ENCODE assay signal across 38 mouse cellular contexts in the genomic region with DNA sequence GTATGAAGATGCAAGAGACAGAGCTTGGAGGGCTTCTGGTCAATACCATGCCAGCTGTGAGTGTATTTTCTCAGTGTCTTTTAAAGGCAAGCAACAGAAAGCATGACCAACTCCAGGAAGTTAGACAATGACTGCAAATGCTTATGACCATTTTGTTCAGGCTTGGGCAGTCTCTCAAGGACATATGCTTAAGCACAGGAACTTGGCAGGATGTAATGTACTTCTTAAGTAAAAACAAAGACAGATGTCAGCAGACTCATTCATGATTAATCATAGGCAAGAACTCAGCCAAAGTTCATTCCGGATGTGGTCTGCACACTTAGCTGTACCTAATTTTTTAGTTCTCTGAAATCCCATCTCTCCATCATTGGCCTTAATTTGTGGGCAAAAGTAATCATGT. TPM values are rescaled to one million over a fixed set of nuclear protein-coding genes. Genes with fewer than 3 reads are reported as not detected.
A peak's percentile ranks its signal among the peaks of the same experiment; 100 is the strongest.
DNase-seq lines count a peak whose midpoint lies in the region; ATAC-seq and TF ChIP-seq lines count a peak whose summit lies in the region.
"Had no signal": no experiment of that assay in that cellular context is flagged by ENCODE, and none has a peak within 500 bp of the region (broad histone marks: within the 10 kb centered on the region; RNA-seq: fewer than 3 reads in every experiment).

No protein-coding gene starts in this region.

- H3K27ac ChIP-seq in heart, postnatal 0 days (ENCODE audit: low read depth) = no peak overlapping the region
- H3K27ac ChIP-seq in heart, adult 2 months = no peak overlapping the region
- H3K27ac ChIP-seq in lung, embryonic 16.5 days (ENCODE audit: low read length) = peak overlapping the region; percentile 52
- H3K27ac ChIP-seq: heart, embryonic 13.5 days; hindbrain, embryonic 10.5 days; hindbrain, embryonic 15.5 days; limb, embryonic 10.5 days; limb, embryonic 15.5 days; liver, embryonic 13.5 days; midbrain, embryonic 10.5 days; stomach, embryonic 15.5 days had no signal

- no peaks in the 10 kb centered on the region for H3K4me1 ChIP-seq in heart, postnatal 0 days (ENCODE audit: control insufficient read depth, insufficient read depth)
- H3K4me1 ChIP-seq in heart, adult 2 months (ENCODE audit: control insufficient read depth, insufficient read depth, low read length) = peaks cover 2% of the 10 kb centered on the region; the same call in 1 of the 2 replicates
- H3K4me1 ChIP-seq in lung, embryonic 16.5 days (replicated peaks; ENCODE audit: control insufficient read depth, insufficient read depth, low read length) = no peaks in the 10 kb centered on the region
- H3K4me1 ChIP-seq: limb, embryonic 15.5 days; stomach, embryonic 15.5 days had no signal

- TF ChIP-seq EP300 in heart, postnatal 0 days (IDR thresholded peaks at IDR 0.05; ENCODE audit: low read depth) = no peak
- TF ChIP-seq EP300 in heart, adult 2 months (IDR thresholded peaks at IDR 0.05; ENCODE audit: insufficient read depth, low read depth, low read length) = no peak

- 45% methylated on average over 1 of the region's 1 CpGs for WGBS in heart, postnatal 0 days
- 51% methylated on average over 1 of the region's 1 CpGs for WGBS in heart, adult 2 months
- 67% methylated on average over 1 of the region's 1 CpGs for WGBS in lung, embryonic 16.5 days

- 0 out of 2 replicates have a peak, but pooled peaks cover 4% of the 10 kb centered on the region for H3K9me3 ChIP-seq in heart, postnatal 0 days (replicated peaks; ENCODE audit: control insufficient read depth, low read length)
- no peaks in the 10 kb centered on the region; the same call in 1 of the 2 replicates for H3K9me3 ChIP-seq in lung, embryonic 16.5 days (ENCODE audit: control insufficient read depth, low read length)
- H3K9me3 ChIP-seq: limb, embryonic 10.5 days; limb, embryonic 15.5 days; liver, embryonic 13.5 days; stomach, embryonic 15.5 days had no signal

- TF ChIP-seq CTCF in heart, postnatal 0 days (IDR thresholded peaks at IDR 0.05; ENCODE audit: low read depth) = no peak
- TF ChIP-seq CTCF in heart, adult 2 months (IDR thresholded peaks at IDR 0.05) = no peak

- H3K27me3 ChIP-seq in heart, postnatal 0 days (ENCODE audit: control insufficient read depth, insufficient read depth, low read length) = no peaks in the 10 kb centered on the region
- no peaks in the 10 kb centered on the region for H3K27me3 ChIP-seq in heart, adult 2 months (ENCODE audit: control insufficient read depth, insufficient read depth, low read length)
- no peaks in the 10 kb centered on the region for H3K27me3 ChIP-seq in lung, embryonic 16.5 days (ENCODE audit: control insufficient read depth, insufficient read depth, low read depth, low read length)
- H3K27me3 ChIP-seq: CH12.LX; heart, embryonic 13.5 days; hindbrain, embryonic 15.5 days; limb, embryonic 15.5 days; liver, embryonic 13.5 days; stomach, embryonic 15.5 days had no signal

- no peaks in the 10 kb centered on the region for H3K79me2 ChIP-seq in heart, adult 2 months (replicated peaks; ENCODE audit: control insufficient read depth, insufficient read depth, low read length)

- no peak for TF ChIP-seq POLR2A in heart, adult 2 months (IDR thresholded peaks at IDR 0.05; ENCODE audit: insufficient read depth, low read depth, low read length)

- no peak overlapping the region for H3K9ac ChIP-seq in heart, postnatal 0 days (replicated peaks; ENCODE audit: low read depth, low read length)
- H3K9ac ChIP-seq in heart, adult 2 months (ENCODE audit: low read depth, low read length) = no peak overlapping the region
- H3K9ac ChIP-seq in lung, embryonic 16.5 days (ENCODE audit: low read length) = no peak overlapping the region
- H3K9ac ChIP-seq: heart, embryonic 13.5 days; hindbrain, embryonic 15.5 days; limb, embryonic 15.5 days; liver, embryonic 13.5 days; stomach, embryonic 15.5 days had no signal

- no peak for ATAC-seq in heart, postnatal 0 days (ENCODE audit: insufficient read depth, low read depth)
- no peak for ATAC-seq in lung, embryonic 16.5 days (ENCODE audit: low read depth)
- ATAC-seq: forebrain, embryonic 14.5 days; inflammation-experienced regulatory T-cells, adult 6 months; midbrain, embryonic 16.5 days had no signal

- H3K4me3 ChIP-seq in heart, postnatal 0 days (ENCODE audit: low read depth, low read length) = no peak overlapping the region
- no peak overlapping the region for H3K4me3 ChIP-seq in heart, adult 2 months
- no peak overlapping the region for H3K4me3 ChIP-seq in lung, embryonic 16.5 days (ENCODE audit: low read length)
- H3K4me3 ChIP-seq: heart, embryonic 13.5 days; hindbrain, embryonic 10.5 days; hindbrain, embryonic 15.5 days; limb, embryonic 10.5 days; limb, embryonic 15.5 days; liver, embryonic 13.5 days; midbrain, embryonic 10.5 days; stomach, embryonic 15.5 days had no signal

- H3K4me2 ChIP-seq in heart, postnatal 0 days (ENCODE audit: low read depth, low read length) = no peak overlapping the region
- no peak overlapping the region for H3K4me2 ChIP-seq in lung, embryonic 16.5 days (ENCODE audit: low read depth, low read length)
- H3K4me2 ChIP-seq: heart, embryonic 13.5 days; hindbrain, embryonic 15.5 days; limb, embryonic 15.5 days; liver, embryonic 13.5 days; stomach, embryonic 15.5 days had no signal

- peak; percentile 10 for DNase-seq in heart, postnatal 0 days (ENCODE audit: low spot score)
- DNase-seq in heart, adult 2 months = no peak
- DNase-seq in lung, postnatal 25 days (ENCODE audit: low spot score) = no peak
- peak; percentile 54 for DNase-seq in adipocyte (ENCODE audit: low spot score)
- DNase-seq in embryo, embryonic 10.5 days (ENCODE audit: low spot score) = no peak
- no peak for DNase-seq in adrenal gland, postnatal 25 days
- DNase-seq: adrenal gland, postnatal 10 days; cerebellum, adult 18-20 months; cerebellum, postnatal 10 days; gastrocnemius, postnatal 14 days; heart, postnatal 14 days; kidney, adult 11 months; kidney, postnatal 14 days; liver, embryonic 13.5 days; lung, postnatal 14 days; right cerebral cortex, postnatal 25 days; thymus, postnatal 25 days had no signal

- intact Hi-C loops in heart, adult 2 months (cut with DNase I) = loop anchor here (10.0 kb wide), 2 partner anchors 204 to 714 kb away; partner anchors contain the start of gene Gm28557

- peaks cover 8% of the 10 kb centered on the region for H3K36me3 ChIP-seq in heart, postnatal 0 days (replicated peaks; ENCODE audit: control insufficient read depth, insufficient read depth, low read length)
- no peaks in the 10 kb centered on the region for H3K36me3 ChIP-seq in heart, adult 2 months (ENCODE audit: control insufficient read depth, insufficient read depth, low read length)
- H3K36me3 ChIP-seq in lung, embryonic 16.5 days (ENCODE audit: control insufficient read depth, insufficient read depth, low read length) = peaks cover 10% of the 10 kb centered on the region

RNA-seq across cellular contexts. Expression of gene Zfp273, which starts 5.1 kb away (rescaled TPM):
- total RNA-seq in heart, postnatal 0 days (2014; rRNA removed; ENCODE audit: low replicate concordance) = 0.85 and 2.5 TPM in 2 replicates
- polyA plus RNA-seq in heart, postnatal 0 days (2015; fragmentation: Nextera tagmentation; extraction: Ambion mirVana) = 3.2 and 3.3 TPM in 2 replicates
- total RNA-seq in heart, adult 2 months (2021) = 1 to 10 TPM; 1.5 to 1.6 TPM
- polyA plus RNA-seq in heart, adult 2 months (2012; rRNA removed) = 0.37 and 1.4 TPM in 2 replicates
- polyA plus RNA-seq in lung, embryonic 16.5 days (2015; fragmentation: Nextera tagmentation; extraction: Ambion mirVana) = 8.0 and 8.6 TPM in 2 replicates
- 6.5 and 7.9 TPM in 2 replicates for total RNA-seq in adrenal gland, postnatal 25 days (2021)

RNA-seq across cellular contexts. Expression of gene Gm10037, which starts 12.3 kb away (rescaled TPM):
- total RNA-seq in heart, postnatal 0 days (2014; rRNA removed; ENCODE audit: low replicate concordance) = not detected in 2 replicates
- polyA plus RNA-seq in heart, postnatal 0 days (2015; fragmentation: Nextera tagmentation; extraction: Ambion mirVana) = 0.67 and 0.97 TPM in 2 replicates
- 1 to 10 TPM in 1 of 2 experiments, under 1 TPM in 1; 0.73 to 1.2 TPM for total RNA-seq in heart, adult 2 months (2021)
- 0.94 TPM in 1 of 2 replicates, not detected in the other for polyA plus RNA-seq in heart, adult 2 months (2012; rRNA removed)
- 2.3 and 3.1 TPM in 2 replicates for polyA plus RNA-seq in lung, embryonic 16.5 days (2015; fragmentation: Nextera tagmentation; extraction: Ambion mirVana)
- total RNA-seq in adrenal gland, postnatal 25 days (2021) = 4.0 and 5.4 TPM in 2 replicates
- total RNA-seq: CH12.LX; common myeloid progenitor, adult 5-6 weeks; granulocyte monocyte progenitor cell, adult 5-6 weeks had no signal
- polyA plus RNA-seq: C2C12; inflammation-experienced regulatory T-cells, adult 6 months had no signal

RNA-seq across cellular contexts. Expression of gene Zfp493, which starts 39.1 kb away (rescaled TPM):
- not detected in 2 replicates for total RNA-seq in heart, postnatal 0 days (2014; rRNA removed; ENCODE audit: low replicate concordance)
- 0.25 and 0.33 TPM in 2 replicates for polyA plus RNA-seq in heart, postnatal 0 days (2015; fragmentation: Nextera tagmentation; extraction: Ambion mirVana)
- 1 to 10 TPM in 1 of 2 experiments, under 1 TPM in 1; 0.84 to 1.1 TPM for total RNA-seq in heart, adult 2 months (2021)
- polyA plus RNA-seq in heart, adult 2 months (2012; rRNA removed) = 0.43 and 0.67 TPM in 2 replicates
- 2.2 and 2.6 TPM in 2 replicates for polyA plus RNA-seq in lung, embryonic 16.5 days (2015; fragmentation: Nextera tagmentation; extraction: Ambion mirVana)
- total RNA-seq in adrenal gland, postnatal 25 days (2021) = 3.9 and 4.6 TPM in 2 replicates
- total RNA-seq: CH12.LX had no signal

RNA-seq across cellular contexts. Expression of gene BC048507, which starts 44.5 kb away (rescaled TPM):
- not detected in 2 replicates for total RNA-seq in heart, postnatal 0 days (2014; rRNA removed; ENCODE audit: low replicate concordance)
- polyA plus RNA-seq in heart, postnatal 0 days (2015; fragmentation: Nextera tagmentation; extraction: Ambion mirVana) = not detected in 2 replicates
- total RNA-seq in heart, adult 2 months (2021) = not detected
- polyA plus RNA-seq in heart, adult 2 months (2012; rRNA removed) = not detected in 2 replicates
- not detected in 2 replicates for polyA plus RNA-seq in lung, embryonic 16.5 days (2015; fragmentation: Nextera tagmentation; extraction: Ambion mirVana)
- not detected in 2 replicates for total RNA-seq in adrenal gland, postnatal 25 days (2021)
- total RNA-seq: adrenal gland, postnatal 10 days; CH12.LX; common myeloid progenitor, adult 5-6 weeks; ES-E14; gastrocnemius, postnatal 14 days; granulocyte monocyte progenitor cell, adult 5-6 weeks; heart, postnatal 14 days; layer of hippocampus, postnatal 36 days; megakaryocyte progenitor cell, adult 5-6 weeks; neutrophil, adult 5-6 weeks had no signal
- polyA plus RNA-seq: C2C12; forebrain, embryonic 14.5 days; heart, embryonic 13.5 days; hindbrain, embryonic 10.5 days; hindbrain, embryonic 15.5 days; inflammation-experienced regulatory T-cells, adult 6 months; kidney, embryonic 14.5 days; limb, embryonic 10.5 days; limb, embryonic 15.5 days; liver, embryonic 13.5 days; midbrain, embryonic 10.5 days; midbrain, embryonic 16.5 days; neural tube, embryonic 11.5 days had no signal

Comparison
In these comparisons a context has a peak if more than half of its experiments do, and no peak if none do; other contexts are left out.
1. DNase-seq: peak in heart, postnatal 0 days (single experiment) and adipocyte (single experiment); none in heart, adult 2 months (0 of 2), lung, postnatal 25 days (single experiment), embryo, embryonic 10.5 days (single experiment) and adrenal gland, postnatal 25 days (single experiment).